Mouse (Mus musculus) olfactory bulb, adult 2 months (tissue): ENCODE data around the gene Gng5. TPM values are rescaled to one million over a fixed set of nuclear protein-coding genes. Genes with fewer than 3 reads are reported as not detected.

Experiments used
- H3K27ac ChIP-seq: fragments of 200-500 bp; 2 replicates; pipeline ENCODE4 v1.5.1; 2012; ENCODE audit warnings: low read depth, low read length; ENCODE audit not compliant: insufficient read depth
- H3K4me1 ChIP-seq: fragments of 200-500 bp; 2 replicates; pipeline ENCODE4 v1.6.1; 2012; ENCODE audit warnings: low read length; ENCODE audit not compliant: control insufficient read depth, insufficient read depth
- H3K4me3 ChIP-seq: fragments of 200-500 bp; 2 replicates; pipeline ENCODE4 v1.5.1; 2012; ENCODE audit warnings: mild to moderate bottlenecking, low read depth, low read length, moderate library complexity; ENCODE audit not compliant: insufficient read depth
- CTCF ChIP-seq: fragments of 200-500 bp; IDR thresholded peaks from 2 replicates; pipeline ENCODE4 v1.5.1; 2012; ENCODE audit warnings: low read depth, mild to moderate bottlenecking, low read length, moderate library complexity; ENCODE audit not compliant: insufficient read depth
- POLR2A ChIP-seq: fragments of 200-500 bp; IDR thresholded peaks from 2 replicates; pipeline ENCODE4 v1.6.1; 2012; ENCODE audit warnings: mild to moderate bottlenecking, low read depth, low read length, moderate library complexity; ENCODE audit not compliant: insufficient read depth
- WGBS: fragments of 180-500 bp; shearing (Covaris S2); methylation state at CpG from one replicate; pipeline ENCODE4 v1.1.7; 2018; 5-methylcytosine and 5-hydroxymethylcytosine counted together
- polyA plus RNA-seq: library from polyadenylated mRNA; stranded (reverse); fragments of >200 nt; gene quantifications from 2 replicates; pipeline ENCODE4 v1.2.4, GENCODE M21; 2012; ENCODE audit warnings: low replicate concordance; ENCODE audit not compliant: missing spikeins, insufficient read depth, insufficient read length

Gng5 gene
- polyA plus RNA-seq, 1 experiment: not detected

DNA sequence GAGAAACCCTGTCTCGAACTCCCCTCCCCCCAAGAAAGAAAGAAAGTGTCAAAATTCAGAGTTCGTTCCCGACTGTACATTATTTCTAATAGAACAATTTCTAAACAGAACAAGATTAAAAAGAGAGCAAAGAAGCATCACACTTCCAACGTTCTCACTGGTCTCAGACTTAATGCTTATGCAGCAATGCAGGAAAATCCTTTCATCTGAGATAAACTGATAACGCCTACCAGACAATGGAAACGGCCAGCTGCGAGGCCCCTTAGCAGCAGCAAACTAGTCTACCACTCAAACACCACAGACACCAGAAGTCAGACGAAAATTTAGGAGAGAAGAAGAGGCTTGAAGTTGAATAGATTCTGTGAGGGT lies 22.0 kb downstream of the Gng5 start:
- no peak for TF ChIP-seq POLR2A
- TF ChIP-seq CTCF: no peak
- H3K27ac ChIP-seq: peak overlapping the region; percentile 83
- 8% methylated on average over 8 of the region's 8 CpGs for WGBS
- 0 out of 2 replicates have a peak, but pooled peaks cover 2% of the 10 kb centered on the region for H3K4me1 ChIP-seq
- peak overlapping the region; percentile 86 for H3K4me3 ChIP-seq

DNA sequence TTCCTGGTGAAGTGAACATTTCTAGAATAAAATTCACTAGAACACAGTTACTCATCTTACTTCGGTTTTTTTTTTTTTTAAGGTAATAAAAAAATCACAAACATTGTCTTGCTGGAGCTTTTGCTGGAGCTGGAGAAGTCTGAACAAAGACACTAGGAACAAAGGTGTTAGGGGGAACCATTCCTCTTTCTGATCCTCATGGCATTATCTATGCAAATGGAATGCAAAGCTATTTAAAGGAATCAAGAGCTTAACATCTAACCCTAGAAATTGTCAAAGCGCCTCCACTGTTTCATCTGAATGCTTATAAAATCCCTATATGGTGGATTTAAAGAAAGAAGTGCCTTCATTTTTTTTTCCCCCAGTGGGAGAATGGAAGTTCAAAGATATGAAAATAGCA lies 28.7 kb downstream of the Gng5 start:
- WGBS: 48% methylated on average over 2 of the region's 2 CpGs
- H3K27ac ChIP-seq: no peak overlapping the region
- no peak overlapping the region for H3K4me3 ChIP-seq
- no peak for TF ChIP-seq CTCF
- no peak for TF ChIP-seq POLR2A
- H3K4me1 ChIP-seq: no peaks in the 10 kb centered on the region

DNA sequence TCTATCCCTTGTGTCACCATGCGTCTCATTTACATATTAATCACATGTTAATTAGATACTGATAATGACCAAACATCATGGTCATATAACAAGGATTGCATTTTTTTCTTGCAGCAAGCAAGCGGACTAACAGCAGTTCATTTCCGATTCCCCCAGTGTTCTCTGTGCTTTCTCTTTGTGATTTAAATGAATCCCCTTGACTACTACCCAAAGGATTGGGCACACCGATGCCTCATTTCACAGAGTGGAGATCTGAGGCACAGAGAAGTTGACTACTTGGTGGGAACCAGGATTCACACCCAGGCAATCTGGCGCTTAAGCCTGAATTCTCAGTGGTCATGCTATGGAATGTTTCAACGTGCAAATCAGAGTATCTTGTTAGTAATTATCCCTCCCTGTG lies 35.4 kb downstream of the Gng5 start:
- 53% methylated on average over 6 of the region's 6 CpGs for WGBS
- H3K4me1 ChIP-seq: no peaks in the 10 kb centered on the region
- H3K27ac ChIP-seq: no peak overlapping the region
- TF ChIP-seq CTCF (no peak), POLR2A (no peak)
- H3K4me3 ChIP-seq: no peak overlapping the region

DNA sequence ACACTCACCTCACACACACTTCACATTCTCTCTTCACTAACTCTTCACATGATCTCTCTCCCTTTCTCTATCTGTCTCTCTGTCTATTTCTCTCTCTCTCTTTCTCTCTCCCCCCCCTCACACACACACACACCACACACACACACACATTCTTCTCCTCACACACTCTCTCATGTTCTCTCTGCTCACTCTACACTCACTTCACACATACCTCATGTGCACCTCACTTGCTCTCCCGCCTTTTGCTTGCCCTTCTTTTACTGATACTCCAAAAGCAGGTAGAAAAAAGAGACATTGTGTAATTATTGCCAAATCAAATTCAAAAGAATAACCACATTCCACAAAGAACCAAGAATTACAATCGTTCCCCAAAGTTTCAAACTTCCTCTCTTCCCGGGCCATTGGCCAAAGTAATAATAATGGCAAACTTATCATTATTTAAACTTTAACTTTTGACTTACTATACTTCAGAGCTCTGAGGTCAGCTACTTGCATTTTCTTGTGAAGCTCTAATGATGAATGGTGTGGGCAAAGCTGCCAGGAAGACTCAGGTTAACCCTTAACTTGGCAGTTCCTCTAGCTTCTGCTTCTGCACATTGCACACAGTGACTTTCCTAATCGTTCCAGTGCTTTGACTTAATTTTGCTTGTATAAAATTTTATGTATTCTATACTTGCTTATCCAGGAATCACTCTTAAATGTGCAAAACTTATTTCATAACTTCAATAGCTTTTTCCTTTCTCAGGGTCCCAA lies 41.1 kb downstream of the Gng5 start:
- Histone ChIP-seq H3K4me3 (no peak overlapping the region), H3K27ac (no peak overlapping the region), H3K4me1 (no peaks in the 10 kb centered on the region)
- TF ChIP-seq CTCF: no peak
- TF ChIP-seq POLR2A: no peak
- 78% methylated on average over 4 of the region's 4 CpGs for WGBS

DNA sequence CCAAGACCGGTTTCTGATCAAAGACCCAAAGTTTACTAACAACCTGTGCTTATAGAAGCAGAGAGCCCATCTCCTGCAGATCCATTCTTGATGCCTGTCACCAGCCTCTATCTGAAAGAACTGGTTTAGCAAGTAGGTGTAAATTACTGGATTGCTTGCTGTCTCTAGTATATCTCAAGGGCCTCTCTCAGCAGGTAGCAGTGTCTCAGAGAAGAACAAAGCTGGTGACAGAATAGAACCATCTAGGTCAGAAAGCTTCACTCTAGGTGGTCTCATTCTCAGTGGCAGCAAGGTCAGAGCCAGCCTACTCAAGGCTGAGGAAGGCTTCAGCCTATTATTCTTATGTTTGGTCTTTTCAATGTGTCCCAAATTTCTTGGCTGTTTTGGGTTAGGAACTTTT lies 44.0 kb downstream of the Gng5 start:
- H3K4me1 ChIP-seq: no peaks in the 10 kb centered on the region
- TF ChIP-seq POLR2A (no peak), CTCF (no peak)
- no peak overlapping the region for H3K4me3 ChIP-seq
- 44% methylated on average over 1 of the region's 1 CpGs for WGBS
- no peak overlapping the region for H3K27ac ChIP-seq

DNA sequence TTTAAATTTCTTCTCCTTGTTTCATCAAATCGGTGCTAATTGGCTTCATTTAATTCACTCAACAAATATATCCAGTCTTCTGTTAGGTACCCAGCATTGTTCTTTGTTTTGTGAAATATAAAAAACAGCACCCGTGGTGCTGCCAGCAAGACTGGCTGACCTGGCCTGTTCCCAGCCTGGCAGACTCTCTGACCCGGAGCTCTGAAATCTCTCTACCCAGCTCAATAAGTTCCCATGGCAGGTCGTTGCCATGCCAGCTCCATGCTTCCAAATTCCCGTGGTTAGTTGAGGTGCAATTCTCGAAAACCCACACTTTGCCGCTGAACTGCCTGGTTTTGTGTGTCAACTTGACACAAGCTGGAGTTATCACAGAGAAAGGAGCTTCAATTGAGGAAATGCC lies 55.2 kb downstream of the Gng5 start:
- 30% methylated on average over 7 of the region's 7 CpGs for WGBS
- no peak overlapping the region for H3K27ac ChIP-seq
- 0 out of 2 replicates have a peak, but pooled peaks cover 2% of the 10 kb centered on the region for H3K4me1 ChIP-seq
- H3K4me3 ChIP-seq: no peak overlapping the region
- TF ChIP-seq POLR2A (no peak), CTCF (no peak)

Other genes with a start within 250 kb of the Gng5 start
- gene Ssx2ip, start 95.2 kb upstream of the Gng5 start, polyA plus RNA-seq: not detected in 2 replicates
- not detected in 2 replicates for gene Ctbs, start 50.0 kb upstream of the Gng5 start, polyA plus RNA-seq
- not detected in 2 replicates for gene Spata1, start 54 bp upstream of the Gng5 start, polyA plus RNA-seq
- not detected in 2 replicates for gene Rpf1, start 21.6 kb downstream of the Gng5 start, polyA plus RNA-seq
- not detected in 2 replicates for gene Uox, start 70.6 kb downstream of the Gng5 start, polyA plus RNA-seq
- not detected in 2 replicates for gene Dnase2b, start 115.8 kb downstream of the Gng5 start, polyA plus RNA-seq
- not detected in 2 replicates for gene 4930503B20Rik, start 151.5 kb downstream of the Gng5 start, polyA plus RNA-seq
- gene Samd13, start 185.8 kb downstream of the Gng5 start, polyA plus RNA-seq: not detected in 2 replicates